Mouse (Mus musculus): Measurements from ENCODE around the gene Pbld2. TPM values are rescaled to one million over a fixed set of nuclear protein-coding genes. Genes with fewer than 3 reads are reported as not detected.
"Not testable (repeated sequence)": the region's sequence is repeated elsewhere in the genome, so short reads cannot be mapped to it uniquely, and the experiment has no call there.

Pbld2 gene
- total RNA-seq, 2 experiments from 2014 or later = not detected

GRCm38 (mm10) chr10:63024580-63024910, 430 bp downstream of the Pbld2 start:
- no peak for ATAC-seq (replicated peaks; ENCODE audit: low FRiP score, poor library complexity, severe bottlenecking)

GRCm38 (mm10) chr10:63025016-63025415, 901 bp downstream of the Pbld2 start:
- ATAC-seq (replicated peaks; ENCODE audit: low FRiP score, poor library complexity, severe bottlenecking) = no peak

- ATAC-seq (replicated peaks; ENCODE audit: low FRiP score, poor library complexity, severe bottlenecking) = no peak
Measured at GRCm38 (mm10) chr10:63025491-63026011, 1.4 kb downstream of the Pbld2 start.

GRCm38 (mm10) chr10:63026156-63026794, 2.2 kb downstream of the Pbld2 start:
- no peak for ATAC-seq (replicated peaks; ENCODE audit: low FRiP score, poor library complexity, severe bottlenecking)

GRCm38 (mm10) chr10:63026795-63027160, 2.7 kb downstream of the Pbld2 start:
- ATAC-seq (replicated peaks; ENCODE audit: low FRiP score, poor library complexity, severe bottlenecking) = no peak

GRCm38 (mm10) chr10:63027376-63028161, 3.5 kb downstream of the Pbld2 start:
- no peak for ATAC-seq (replicated peaks; ENCODE audit: low FRiP score, poor library complexity, severe bottlenecking)

- ATAC-seq (replicated peaks; ENCODE audit: low FRiP score, poor library complexity, severe bottlenecking) = no peak
Measured at GRCm38 (mm10) chr10:63028396-63028795, 4.3 kb downstream of the Pbld2 start.

- ATAC-seq (replicated peaks; ENCODE audit: low FRiP score, poor library complexity, severe bottlenecking) = no peak
Measured at GRCm38 (mm10) chr10:63032267-63032666, 8.2 kb downstream of the Pbld2 start.

- ATAC-seq (replicated peaks; ENCODE audit: low FRiP score, poor library complexity, severe bottlenecking) = no peak
Measured at GRCm38 (mm10) chr10:63032956-63033355, 8.8 kb downstream of the Pbld2 start.

GRCm38 (mm10) chr10:63038571-63039320, 14.6 kb downstream of the Pbld2 start:
- no peak for ATAC-seq (replicated peaks; ENCODE audit: low FRiP score, poor library complexity, severe bottlenecking)

GRCm38 (mm10) chr10:63039867-63040628, 15.9 kb downstream of the Pbld2 start:
- ATAC-seq (replicated peaks; ENCODE audit: low FRiP score, poor library complexity, severe bottlenecking) = no peak

- ATAC-seq (replicated peaks; ENCODE audit: low FRiP score, poor library complexity, severe bottlenecking) = no peak
Measured at GRCm38 (mm10) chr10:63043154-63043553, 19.0 kb downstream of the Pbld2 start.

GRCm38 (mm10) chr10:63047751-63048150, 23.6 kb downstream of the Pbld2 start:
- no peak for ATAC-seq (replicated peaks; ENCODE audit: low FRiP score, poor library complexity, severe bottlenecking)

- no peak for ATAC-seq (replicated peaks; ENCODE audit: low FRiP score, poor library complexity, severe bottlenecking)
Measured at GRCm38 (mm10) chr10:63049106-63049505, 25.0 kb downstream of the Pbld2 start.

- ATAC-seq (replicated peaks; ENCODE audit: low FRiP score, poor library complexity, severe bottlenecking) = no peak
Measured at GRCm38 (mm10) chr10:63051267-63051666, 27.2 kb downstream of the Pbld2 start.

- ATAC-seq (replicated peaks; ENCODE audit: low FRiP score, poor library complexity, severe bottlenecking) = no peak
Measured at GRCm38 (mm10) chr10:63052011-63052410, 27.9 kb downstream of the Pbld2 start.

GRCm38 (mm10) chr10:63053007-63053406, 28.9 kb downstream of the Pbld2 start:
- ATAC-seq (replicated peaks; ENCODE audit: low FRiP score, poor library complexity, severe bottlenecking) = no peak

GRCm38 (mm10) chr10:63054071-63054470, 30.0 kb downstream of the Pbld2 start:
- ATAC-seq (replicated peaks; ENCODE audit: low FRiP score, poor library complexity, severe bottlenecking) = not testable (repeated sequence)

GRCm38 (mm10) chr10:63054586-63054985, 30.5 kb downstream of the Pbld2 start:
- ATAC-seq (replicated peaks; ENCODE audit: low FRiP score, poor library complexity, severe bottlenecking) = no peak
